Mouse (Mus musculus) Muller cell, postnatal 12 days (primary cell): ENCODE measurements around the gene Syt17.
"Not testable (repeated sequence)": the region's sequence is repeated elsewhere in the genome, so short reads cannot be mapped to it uniquely, and the experiment has no call there.

Experiments used
- DNase-seq: peaks from one replicate; pipeline ENCODE4 v3.0.0-alpha.2; 2015; ENCODE audit errors: inconsistent ontology term

Syt17 gene

GRCm38 (mm10) chr7:118380056-118380455 lies 68.0 kb downstream of the Syt17 start:
- DNase-seq = no peak

GRCm38 (mm10) chr7:118376590-118376989 lies 71.4 kb downstream of the Syt17 start:
- DNase-seq = no peak

DNA sequence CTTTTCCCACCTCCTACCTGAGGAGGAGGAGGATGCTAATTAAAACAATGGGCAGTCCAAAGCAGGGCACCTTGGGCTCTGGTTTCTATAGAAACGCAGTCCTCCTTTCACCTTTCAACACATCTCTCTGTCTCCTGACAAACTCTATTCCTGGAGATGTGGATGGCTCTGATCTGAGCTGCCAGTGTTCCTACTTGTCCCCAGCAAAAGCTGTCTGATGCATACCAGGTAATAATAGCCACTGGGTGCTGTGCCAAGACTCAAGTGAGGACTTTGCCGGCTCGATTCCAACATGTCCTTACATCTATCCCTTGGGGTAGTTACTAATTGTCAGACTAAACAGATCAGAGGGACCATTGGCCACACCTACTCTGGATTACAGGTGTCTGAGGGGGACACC lies 72.7 kb downstream of the Syt17 start:
- no peak for DNase-seq

DNA sequence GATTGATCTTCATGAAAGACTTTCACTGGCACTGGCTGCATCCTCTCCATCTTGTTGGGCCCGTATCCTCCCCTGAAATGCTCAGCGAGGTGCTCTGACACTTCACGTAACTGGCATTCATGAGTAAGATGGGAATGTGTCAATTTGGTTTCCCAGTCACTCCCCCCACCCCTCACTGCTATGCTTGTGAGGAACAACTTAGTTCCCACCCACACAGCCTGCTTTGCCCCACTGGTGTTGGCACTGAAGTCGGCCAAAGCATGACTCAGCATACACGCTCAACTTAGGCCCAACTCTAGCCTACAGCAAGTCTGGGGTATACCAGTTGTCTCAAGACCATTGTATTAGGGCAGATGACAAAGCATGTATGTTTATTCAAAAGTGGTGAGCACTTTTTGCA lies 76.7 kb downstream of the Syt17 start:
- DNase-seq = no peak

DNA sequence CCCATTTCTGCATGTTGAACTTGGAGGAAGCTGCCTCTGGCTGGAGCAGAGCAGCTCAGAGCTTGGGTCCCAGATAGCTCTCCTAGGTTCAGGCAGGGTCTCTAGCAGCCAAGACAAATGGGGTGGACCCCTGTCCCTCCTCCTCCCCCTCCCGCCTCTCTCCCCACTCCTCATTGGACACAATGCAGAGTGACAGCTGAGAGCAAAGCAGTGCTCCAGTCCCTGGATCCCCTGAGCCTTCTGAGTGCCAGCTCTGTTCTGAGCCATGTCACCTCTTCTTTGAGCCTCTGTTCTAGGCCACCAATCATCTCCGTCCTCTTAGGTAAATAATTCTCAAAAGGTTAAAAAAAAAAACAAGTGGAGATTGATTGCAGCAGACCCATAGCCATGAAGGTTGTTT lies 78.3 kb downstream of the Syt17 start:
- no peak for DNase-seq

- no peak for DNase-seq
These were observed 82.1 kb downstream of the Syt17 start for GRCm38 (mm10) chr7:118365902-118366301.

- no peak for DNase-seq
These were observed 82.8 kb downstream of the Syt17 start for GRCm38 (mm10) chr7:118365251-118365650.

- peak; percentile 67 for DNase-seq
These were observed 83.5 kb downstream of the Syt17 start for GRCm38 (mm10) chr7:118364353-118365007.

- DNase-seq = no peak
These were observed 84.3 kb downstream of the Syt17 start for GRCm38 (mm10) chr7:118363587-118364233.

DNA sequence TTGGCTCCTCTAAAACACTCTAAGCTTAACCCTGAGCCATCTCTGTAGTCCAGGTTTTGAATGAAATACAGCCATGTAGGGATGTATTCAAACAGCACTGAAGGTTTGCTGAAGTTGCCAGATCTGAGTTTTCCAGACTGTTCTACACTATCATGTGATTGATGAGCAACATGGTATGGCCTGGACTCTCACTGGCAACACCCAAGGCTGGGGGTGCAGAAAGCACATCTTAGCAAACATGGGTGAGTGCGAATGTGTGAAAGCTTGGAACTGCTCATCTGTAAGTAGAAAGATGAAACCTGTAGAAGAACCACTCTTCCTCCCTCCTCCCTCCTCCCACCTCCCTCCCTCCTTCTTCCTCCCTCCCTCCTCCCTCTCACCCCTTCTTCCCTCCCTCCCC lies 85.1 kb downstream of the Syt17 start:
- DNase-seq = no peak

- peak; percentile 76 for DNase-seq
These were observed 85.8 kb downstream of the Syt17 start for GRCm38 (mm10) chr7:118362258-118362657.

GRCm38 (mm10) chr7:118358977-118359376 lies 89.0 kb downstream of the Syt17 start:
- DNase-seq = peak; percentile 35

- DNase-seq = not testable (repeated sequence)
These were observed 91.5 kb downstream of the Syt17 start for GRCm38 (mm10) chr7:118356410-118357005.

GRCm38 (mm10) chr7:118350840-118351239 lies 97.2 kb downstream of the Syt17 start:
- no peak for DNase-seq

- no peak for DNase-seq
These were observed 101.1 kb downstream of the Syt17 start for GRCm38 (mm10) chr7:118346943-118347342.

GRCm38 (mm10) chr7:118346432-118346831 lies 101.6 kb downstream of the Syt17 start:
- no peak for DNase-seq

GRCm38 (mm10) chr7:118345396-118345795 lies 102.6 kb downstream of the Syt17 start:
- DNase-seq = no peak

GRCm38 (mm10) chr7:118344701-118345100 lies 103.3 kb downstream of the Syt17 start:
- DNase-seq = no peak
